7 mouse cellular contexts compared by ENCODE assay signal in genomic region chr7:121589088-121589605, GRCm38 (mm10).
A peak's percentile ranks its signal among the peaks of the same experiment; 100 is the strongest.
DNase-seq lines count a peak whose midpoint lies in the region.

No protein-coding gene starts in this region.

- intact Hi-C loops in heart, postnatal 14 days (cut with DNase I), result no loop called here

- DNase-seq in right cerebral cortex, adult 18-20 months, result peak; percentile 12
- no peak for DNase-seq in right cerebral cortex, postnatal 36 days (ENCODE audit: low spot score in 2 of 2)
- DNase-seq in cerebellum, postnatal 25 days, result peak; percentile 44 to 68
- DNase-seq in kidney, adult 11 months, result peak; percentile 25
- DNase-seq in retina, embryonic 14.5 days (ENCODE audit: low spot score), result peak; percentile 72
- no peak for DNase-seq in lung, postnatal 25 days (ENCODE audit: low spot score)
- no peak for DNase-seq in heart, postnatal 14 days

Comparison
In these comparisons a context has a peak if more than half of its experiments do, and no peak if none do; other contexts are left out.
1. DNase-seq: peak in right cerebral cortex, adult 18-20 months (single experiment), cerebellum, postnatal 25 days (2 of 2), kidney, adult 11 months (single experiment) and retina, embryonic 14.5 days (single experiment); none in right cerebral cortex, postnatal 36 days (0 of 2), lung, postnatal 25 days (single experiment) and heart, postnatal 14 days (0 of 2).